Mouse (Mus musculus): ENCODE data around the gene Gm6268.

- TF ChIP-seq GATA1 (IDR thresholded peaks at IDR 0.05; ENCODE audit: low read length) (no peak), TAL1 (IDR thresholded peaks at IDR 0.05; ENCODE audit: low read length) (no peak)
Measured at GRCm38 (mm10) chrX:36352446-36352845, 48.6 kb upstream of the Gm6268 start.
